Mouse (Mus musculus) embryo, embryonic 10 days (tissue): Measurements from ENCODE around the gene Pias4.
"Not testable (repeated sequence)": the region's sequence is repeated elsewhere in the genome, so short reads cannot be mapped to it uniquely, and the experiment has no call there.

Source experiments
- DNase-seq: peaks from one replicate; pipeline ENCODE4 v3.0.0-alpha.2; 2015; ENCODE audit warnings: low spot score

Pias4 gene

DNA sequence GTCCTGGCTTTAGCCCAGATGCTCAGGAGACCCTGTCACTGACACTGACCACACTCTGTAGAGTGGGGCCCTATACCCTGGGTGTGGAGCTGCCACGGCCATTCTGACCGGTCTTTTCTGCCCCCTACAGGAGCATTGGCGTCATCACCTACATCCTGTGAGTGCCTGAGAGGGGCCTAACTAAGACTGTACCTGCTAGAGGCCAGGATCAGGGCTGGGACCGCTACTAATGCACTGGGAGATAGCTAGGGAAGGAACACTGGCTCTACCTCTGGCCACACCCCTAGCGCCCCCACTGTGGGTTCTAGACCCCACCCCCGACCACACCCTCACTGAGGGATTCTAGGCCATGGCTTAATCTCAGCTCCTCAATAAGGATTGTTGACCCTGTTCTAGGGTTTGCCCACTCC, 23.2 kb upstream of the Pias4 start:
- DNase-seq, result no peak

- DNase-seq, result peak; percentile 69
These were observed 22.7 kb upstream of the Pias4 start for GRCm38 (mm10) chr10:81190236-81190911.

DNA sequence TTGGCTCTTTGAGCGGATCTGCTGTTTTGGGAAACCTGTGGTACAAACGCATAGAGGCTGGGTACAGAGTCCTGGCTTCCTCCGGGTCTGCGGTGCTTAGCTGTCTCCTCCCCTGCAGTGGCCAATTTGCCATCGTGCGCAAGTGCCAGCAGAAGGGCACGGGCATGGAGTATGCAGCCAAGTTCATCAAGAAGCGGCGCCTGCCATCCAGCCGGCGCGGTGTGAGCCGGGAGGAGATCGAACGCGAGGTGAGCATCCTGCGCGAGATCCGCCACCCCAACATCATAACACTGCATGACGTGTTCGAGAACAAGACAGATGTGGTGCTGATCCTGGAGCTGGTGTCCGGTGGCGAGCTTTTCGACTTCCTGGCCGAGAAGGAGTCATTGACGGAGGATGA, 22.1 kb upstream of the Pias4 start:
- DNase-seq, result no peak

GRCm38 (mm10) chr10:81187161-81187560, 19.4 kb upstream of the Pias4 start:
- no peak for DNase-seq

DNA sequence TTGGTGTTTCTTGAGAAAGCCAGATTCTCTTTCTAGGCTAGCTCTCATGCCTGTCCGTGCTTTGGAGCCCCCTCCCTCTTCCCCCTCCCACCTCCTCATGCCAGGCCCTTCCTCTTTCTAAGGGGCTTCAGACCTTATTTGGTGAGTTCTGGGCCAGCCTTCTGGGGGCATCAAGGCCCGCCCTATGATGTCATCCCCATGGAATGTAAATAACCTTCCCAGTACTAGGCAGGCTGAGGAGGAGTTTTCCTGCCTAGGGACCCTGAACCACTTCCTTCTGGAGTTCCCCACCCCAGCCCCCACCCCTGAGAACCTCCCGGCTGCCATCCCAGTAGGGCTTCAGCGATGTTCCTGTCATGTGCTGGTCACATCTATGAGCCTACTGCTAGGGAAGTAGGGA, 17.0 kb upstream of the Pias4 start:
- DNase-seq, result peak; percentile 70

DNA sequence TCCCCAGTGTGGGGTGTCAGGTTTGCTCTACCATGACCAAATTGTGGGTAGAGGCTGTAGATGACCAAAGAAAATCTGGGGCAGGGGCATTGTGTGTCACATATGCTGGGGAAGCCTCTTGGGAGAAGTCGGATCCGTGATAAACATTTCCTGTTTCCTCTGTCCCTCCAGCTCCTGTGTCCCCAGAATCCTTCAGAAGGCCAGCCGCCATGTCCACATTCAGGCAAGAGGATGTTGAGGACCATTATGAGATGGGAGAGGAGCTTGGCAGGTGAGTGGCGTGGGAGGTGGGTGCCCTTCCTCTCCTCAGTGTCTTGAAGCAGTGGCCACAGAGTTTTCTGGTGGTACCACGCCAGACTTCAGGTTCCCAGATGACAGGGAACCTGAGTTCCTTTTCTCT, 16.1 kb upstream of the Pias4 start, which contains the start of gene 4930442H23Rik:
Gene 4930442H23Rik, minus strand, starts transcription at position 45 of the 400 bp plus-strand sequence.
- DNase-seq, result no peak

- peak; percentile 100 for DNase-seq
These were observed 14.9 kb upstream of the Pias4 start, which contains the start of gene Dapk3 for GRCm38 (mm10) chr10:81182336-81183333. Gene Dapk3 (plus strand): TSS chr10:81183005.

DNA sequence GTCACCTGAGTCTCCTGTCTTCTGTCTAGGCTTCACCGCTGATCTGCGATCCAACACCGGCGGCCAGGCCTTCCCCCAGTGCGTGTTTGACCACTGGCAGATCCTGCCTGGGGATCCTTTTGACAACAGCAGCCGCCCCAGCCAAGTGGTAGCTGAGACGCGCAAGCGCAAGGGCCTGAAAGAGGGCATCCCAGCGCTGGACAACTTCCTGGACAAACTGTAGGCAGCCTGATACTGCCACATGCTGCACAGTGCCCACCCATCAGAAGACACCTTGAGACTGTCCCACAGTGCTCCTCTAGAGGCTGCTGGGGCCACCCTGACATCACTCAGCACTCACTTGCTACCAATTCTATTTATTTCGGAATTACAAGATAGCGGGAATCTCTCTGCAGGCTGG, 14.1 kb upstream of the Pias4 start:
- DNase-seq, result not testable (repeated sequence)

DNA sequence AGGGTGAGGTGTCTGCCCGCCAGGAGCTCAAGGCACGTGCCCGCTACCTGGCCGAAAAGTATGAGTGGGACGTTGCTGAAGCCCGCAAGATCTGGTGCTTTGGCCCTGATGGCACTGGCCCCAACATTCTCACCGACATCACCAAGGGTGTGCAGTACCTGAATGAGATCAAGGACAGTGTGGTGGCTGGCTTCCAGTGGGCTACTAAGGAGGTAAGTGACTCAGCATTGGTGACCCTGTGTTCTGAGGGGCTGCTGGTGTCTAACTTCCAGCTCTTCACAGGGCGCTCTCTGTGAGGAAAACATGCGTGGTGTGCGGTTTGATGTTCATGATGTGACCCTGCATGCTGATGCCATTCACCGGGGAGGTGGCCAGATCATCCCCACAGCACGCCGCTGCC, 13.2 kb upstream of the Pias4 start:
- DNase-seq, result no peak

DNA sequence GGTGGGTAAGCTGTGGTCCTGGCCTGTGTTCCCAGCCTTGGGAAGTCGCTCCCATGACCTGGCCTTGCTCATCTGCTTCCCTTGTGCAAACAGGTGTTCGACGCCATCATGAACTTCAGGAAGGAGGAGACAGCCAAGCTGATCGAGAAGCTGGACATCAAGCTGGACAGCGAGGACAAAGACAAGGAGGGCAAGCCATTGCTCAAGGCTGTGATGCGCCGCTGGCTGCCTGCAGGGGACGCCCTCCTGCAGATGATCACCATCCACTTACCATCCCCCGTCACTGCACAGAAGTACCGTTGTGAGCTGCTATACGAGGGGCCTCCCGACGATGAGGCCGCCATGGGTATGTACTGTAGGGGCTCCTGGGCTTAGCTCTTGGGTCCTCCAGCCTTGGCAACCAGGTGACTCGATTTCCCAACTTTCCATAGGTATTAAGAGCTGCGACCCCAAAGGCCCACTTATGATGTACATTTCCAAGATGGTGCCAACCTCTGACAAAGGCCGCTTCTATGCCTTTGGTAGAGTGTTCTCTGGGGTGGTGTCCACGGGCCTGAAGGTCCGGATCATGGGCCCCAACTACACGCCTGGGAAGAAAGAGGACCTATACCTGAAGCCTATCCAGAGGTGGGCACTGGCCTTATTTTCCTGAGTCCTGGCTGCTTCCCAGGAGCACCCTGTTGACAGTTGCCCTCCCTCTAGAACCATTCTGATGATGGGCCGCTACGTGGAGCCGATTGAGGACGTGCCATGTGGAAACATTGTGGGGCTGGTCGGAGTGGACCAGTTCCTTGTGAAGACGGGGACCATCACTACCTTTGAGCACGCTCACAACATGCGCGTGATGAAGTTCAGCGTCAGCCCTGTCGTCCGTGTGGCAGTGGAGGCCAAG, 12.0 kb upstream of the Pias4 start:
- no peak for DNase-seq

DNA sequence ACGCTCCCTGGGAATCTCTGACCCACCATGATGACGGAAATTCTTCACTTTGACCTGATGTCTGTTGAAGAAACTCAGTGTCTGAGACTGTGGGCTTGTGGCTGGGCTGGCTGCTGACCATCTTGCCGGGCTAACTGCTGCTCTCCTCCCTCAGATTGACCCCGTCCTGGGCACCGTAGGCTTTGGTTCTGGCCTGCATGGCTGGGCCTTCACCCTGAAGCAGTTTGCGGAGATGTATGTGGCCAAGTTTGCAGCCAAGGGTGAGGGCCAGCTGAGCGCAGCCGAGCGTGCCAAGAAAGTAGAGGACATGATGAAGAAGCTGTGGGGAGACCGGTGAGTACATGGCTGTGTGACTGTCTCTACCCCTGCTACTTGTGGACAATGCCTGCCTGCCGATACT, 11.2 kb upstream of the Pias4 start:
- DNase-seq, result no peak

DNA sequence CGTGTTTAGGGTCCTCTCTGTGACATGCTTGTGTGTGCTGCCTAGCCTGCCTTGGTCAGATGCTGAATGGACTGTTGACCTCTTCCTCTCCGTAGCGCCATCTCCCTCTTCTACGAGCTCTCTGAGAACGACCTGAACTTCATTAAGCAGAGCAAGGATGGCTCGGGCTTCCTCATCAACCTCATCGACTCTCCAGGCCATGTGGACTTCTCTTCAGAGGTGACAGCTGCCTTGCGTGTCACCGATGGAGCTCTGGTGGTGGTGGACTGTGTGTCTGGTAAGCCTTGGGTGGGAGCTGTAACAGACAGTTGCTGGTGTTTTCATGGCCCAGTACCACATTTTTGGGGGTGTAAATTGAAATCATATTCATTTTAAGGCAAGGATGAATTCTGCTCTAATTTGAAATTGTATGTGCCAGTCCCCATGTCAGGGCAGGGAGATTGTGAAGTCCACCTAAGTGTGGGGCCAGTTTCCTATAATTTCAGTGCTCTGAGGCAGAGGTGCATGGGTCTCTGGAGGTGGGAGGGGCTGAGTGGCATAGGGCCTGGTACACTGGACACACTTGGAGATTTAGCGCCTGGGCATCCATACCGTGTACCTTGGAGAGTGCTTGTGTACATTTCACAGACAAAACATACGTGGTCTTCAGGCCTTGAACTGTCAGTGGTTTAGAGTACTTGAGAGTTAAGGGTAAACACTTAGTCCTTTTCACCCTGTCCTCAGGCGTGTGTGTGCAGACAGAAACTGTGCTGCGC, 10.4 kb upstream of the Pias4 start:
- no peak for DNase-seq

- DNase-seq, result no peak
These were observed 9.8 kb upstream of the Pias4 start for GRCm38 (mm10) chr10:81177491-81177925.

DNA sequence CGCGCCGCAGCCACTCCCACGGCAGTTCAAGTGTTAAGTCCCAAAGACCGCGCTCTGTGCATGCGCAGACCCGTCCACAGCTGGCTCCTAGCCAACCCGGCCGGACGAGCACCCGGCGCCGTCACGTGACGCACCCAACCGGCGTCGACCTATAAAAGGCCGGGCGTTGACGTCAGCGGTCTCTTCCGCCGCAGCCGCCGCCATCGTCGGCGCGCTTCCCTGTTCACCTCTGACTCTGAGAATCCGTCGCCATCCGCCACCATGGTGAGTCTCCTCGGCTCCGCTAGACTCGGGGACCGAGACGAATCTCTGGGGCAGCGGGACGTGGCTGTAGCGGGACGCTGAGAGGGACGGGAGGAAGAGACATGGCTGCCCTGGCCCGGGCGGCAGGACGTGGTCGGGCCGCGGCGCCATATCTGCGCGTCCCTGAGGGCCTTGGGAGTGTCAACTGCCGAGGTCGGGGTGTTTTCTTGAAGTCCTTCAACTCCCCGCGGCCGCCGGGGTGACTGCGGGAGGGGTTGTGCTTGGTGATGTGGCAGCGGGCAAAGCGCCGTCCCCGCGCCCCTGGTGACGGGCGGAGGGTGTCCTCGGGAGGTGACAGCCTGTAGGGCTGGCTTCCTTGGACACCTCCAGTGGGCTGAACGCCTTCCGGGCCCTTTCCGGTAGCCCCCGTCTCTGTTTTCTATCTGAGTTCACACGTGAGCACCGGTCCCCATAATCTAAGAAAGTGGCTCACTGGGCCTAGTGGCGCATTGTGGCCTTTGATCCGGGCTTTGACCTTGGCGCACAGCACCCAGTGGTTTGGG, 8.9 kb upstream of the Pias4 start, which contains the start of gene Eef2:
Gene Eef2, plus strand, starts transcription at position 166 of the 806 bp plus-strand sequence.
- DNase-seq, result peak; percentile 99

GRCm38 (mm10) chr10:81175936-81176465, 8.3 kb upstream of the Pias4 start:
- no peak for DNase-seq

- DNase-seq, result not testable (repeated sequence)
These were observed 7.6 kb upstream of the Pias4 start for GRCm38 (mm10) chr10:81175345-81175701.

DNA sequence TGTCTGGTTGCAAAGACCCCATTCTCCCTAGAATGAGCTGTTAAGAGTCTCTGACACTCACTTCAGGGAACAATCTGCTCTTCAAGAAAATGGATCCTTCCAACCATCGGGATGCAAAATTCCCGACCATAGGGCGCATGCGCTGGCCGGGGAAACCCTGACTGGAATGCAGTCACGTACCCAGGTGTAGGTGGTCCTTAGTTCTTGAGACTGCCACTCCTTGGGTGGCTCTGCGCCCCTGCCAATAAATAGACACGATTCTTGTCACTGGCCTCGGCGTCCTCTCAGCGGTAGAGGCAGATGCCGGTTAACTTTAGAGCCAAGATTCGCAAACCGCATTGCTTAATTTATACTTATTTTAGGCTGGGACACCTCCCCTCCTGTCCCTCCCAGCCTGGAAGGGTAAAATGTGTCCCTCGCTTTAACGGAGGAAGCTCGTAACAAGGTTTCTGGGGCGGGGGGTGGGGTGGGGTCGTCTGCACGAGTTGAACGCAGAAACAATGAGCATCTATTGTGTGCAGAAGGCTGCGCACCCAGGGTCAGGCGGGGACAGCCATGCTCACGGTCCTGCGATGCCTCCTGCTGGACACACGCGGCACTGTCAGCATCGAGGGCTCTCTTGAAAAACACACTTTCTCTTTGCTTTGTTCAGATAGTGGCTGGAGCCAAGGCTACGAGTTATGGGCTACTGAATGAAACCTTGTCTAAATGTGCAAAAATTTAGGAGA, 7.1 kb upstream of the Pias4 start:
- DNase-seq, result peak; percentile 98

DNA sequence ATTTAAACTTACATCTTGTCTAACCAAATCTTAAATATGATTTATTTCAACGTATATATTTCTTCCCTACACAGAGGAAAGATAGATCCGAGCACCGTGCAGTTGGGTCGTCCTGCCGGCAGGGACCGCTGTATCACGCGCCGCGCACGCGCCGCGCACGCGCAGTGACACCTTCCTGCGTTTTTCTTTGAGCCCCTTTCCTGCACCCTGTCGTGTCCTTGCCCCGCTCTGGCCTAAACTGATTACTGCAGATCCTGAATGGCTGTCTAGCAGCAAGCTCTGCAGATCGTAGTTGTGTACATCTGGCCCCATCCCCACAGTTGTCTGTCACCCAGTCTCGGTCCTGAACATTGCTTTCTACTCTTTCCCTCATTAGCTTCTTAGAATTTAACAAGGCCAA, 5.4 kb upstream of the Pias4 start:
- peak; percentile 93 for DNase-seq

DNA sequence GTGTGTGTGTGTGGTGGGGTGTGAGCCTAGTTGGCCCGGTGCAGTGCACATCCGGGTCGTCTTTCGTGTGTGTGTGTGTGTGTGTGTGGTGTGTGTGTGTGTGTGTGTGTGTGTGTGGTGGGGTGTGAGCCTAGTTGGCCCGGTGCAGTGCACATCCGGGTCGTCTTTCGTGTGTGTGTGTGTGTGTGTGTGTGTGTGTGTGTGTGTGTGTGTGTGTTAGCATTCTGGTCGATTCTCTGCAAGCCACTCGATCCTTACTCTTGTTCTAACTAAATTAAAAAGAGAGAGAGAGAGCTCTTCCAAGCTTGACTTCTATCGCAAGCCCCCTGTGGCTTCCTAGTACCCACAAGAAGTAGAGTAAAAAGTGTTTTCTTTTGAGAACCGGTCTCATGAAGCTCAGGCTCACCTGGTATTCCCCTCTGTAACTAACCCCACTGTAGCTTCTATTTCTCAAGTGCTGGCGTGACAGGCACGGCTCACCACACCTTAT, 1.7 kb upstream of the Pias4 start:
- DNase-seq, result not testable (repeated sequence)
